Mouse (Mus musculus) small intestine, adult 2 months (tissue): ENCODE data around the gene Kpna6. TPM values are rescaled to one million over a fixed set of nuclear protein-coding genes. Genes with fewer than 3 reads are reported as not detected.
A peak's percentile ranks its signal among the peaks of the same experiment; 100 is the strongest.

Experiments used
- H3K27ac ChIP-seq: fragments of 200-500 bp; 2 replicates; pipeline ENCODE4 v1.5.1; 2012; ENCODE audit warnings: low read depth, low read length, control low read depth, inconsistent platforms; ENCODE audit not compliant: insufficient read depth
- H3K27me3 ChIP-seq: fragments of 200-500 bp; 2 replicates; pipeline ENCODE4 v1.6.1; 2012; ENCODE audit warnings: mild to moderate bottlenecking, moderate library complexity, low read length, inconsistent platforms; ENCODE audit not compliant: control insufficient read depth, insufficient read depth
- H3K36me3 ChIP-seq: fragments of 200-500 bp; 2 replicates; pipeline ENCODE4 v1.6.1; 2012; ENCODE audit warnings: mild to moderate bottlenecking, low read length, control low read depth, inconsistent platforms; ENCODE audit not compliant: control insufficient read depth, insufficient read depth
- H3K4me1 ChIP-seq: fragments of 200-500 bp; 2 replicates; pipeline ENCODE4 v1.6.1; 2012; ENCODE audit warnings: low read length, inconsistent platforms, mixed read lengths; ENCODE audit not compliant: control insufficient read depth, insufficient read depth, insufficient read length
- H3K4me3 ChIP-seq: fragments of 200-500 bp; 2 replicates; pipeline ENCODE4 v1.5.1; 2012; ENCODE audit warnings: low read depth, mild to moderate bottlenecking, control low read depth, inconsistent platforms, low read length, moderate library complexity
- CTCF ChIP-seq: fragments of 200-500 bp; IDR thresholded peaks from 2 replicates; pipeline ENCODE4 v1.5.1; 2012; ENCODE audit warnings: low read depth, mild to moderate bottlenecking, control low read depth, inconsistent platforms, low read length, moderate library complexity, mixed read lengths; ENCODE audit not compliant: insufficient replicate concordance, insufficient read length; ENCODE audit errors: extremely low read depth
- POLR2A ChIP-seq: fragments of 200-500 bp; IDR thresholded peaks from 2 replicates; pipeline ENCODE4 v1.6.1; 2012; ENCODE audit warnings: low read depth, mild to moderate bottlenecking, control low read depth, inconsistent platforms, low read length, moderate library complexity
- WGBS: fragments of 180-500 bp; shearing (Covaris S2); methylation state at CpG from one replicate; pipeline ENCODE4 v1.1.7; 2018; 5-methylcytosine and 5-hydroxymethylcytosine counted together
- polyA plus RNA-seq: library from polyadenylated mRNA; depleted of rRNA; stranded (reverse); fragments of >200 nt; gene quantifications from 2 replicates; pipeline ENCODE4 v1.2.3, GENCODE M21; 2012

Gene Kpna6
- polyA plus RNA-seq, 1 experiment, result 10.9 TPM

GRCm38 (mm10) chr4:129645204-129645603 lies 27.4 kb downstream of the Kpna6 start:
- Histone ChIP-seq H3K4me1 (no peaks in the 10 kb centered on the region), H3K27me3 (no peaks in the 10 kb centered on the region), H3K36me3 (peaks cover 40% of the 10 kb centered on the region), H3K4me3 (no peak overlapping the region), H3K27ac (no peak overlapping the region)
- no peak for TF ChIP-seq CTCF
- no peak for TF ChIP-seq POLR2A
- WGBS, result 87% methylated on average over 6 of the region's 6 CpGs

- TF ChIP-seq POLR2A, result no peak
- no peak for TF ChIP-seq CTCF
- Histone ChIP-seq H3K4me1 (peaks cover 9% of the 10 kb centered on the region), H3K27me3 (no peaks in the 10 kb centered on the region), H3K4me3 (no peak overlapping the region), H3K27ac (no peak overlapping the region), H3K36me3 (peaks cover 24% of the 10 kb centered on the region)
- 27% methylated on average over 5 of the region's 5 CpGs for WGBS
These were observed 30.8 kb downstream of the Kpna6 start for GRCm38 (mm10) chr4:129641756-129642155.

GRCm38 (mm10) chr4:129640638-129641467 lies 31.7 kb downstream of the Kpna6 start, which contains the start of gene Txlna:
Gene Txlna (minus strand): TSS chr4:129641065.
- Histone ChIP-seq H3K36me3 (peaks cover 24% of the 10 kb centered on the region), H3K27ac (peak within 1 kb of the TSS; percentile 72), H3K4me3 (peak within 1 kb of the TSS; percentile 78), H3K27me3 (no peaks in the 10 kb centered on the region), H3K4me1 (peaks cover 9% of the 10 kb centered on the region)
- TF ChIP-seq POLR2A (peak; percentile 53), CTCF (no peak)
- under 1% methylated on average over 60 of the region's 60 CpGs for whole genome bisulfite sequencing

GRCm38 (mm10) chr4:129640101-129640637 lies 32.4 kb downstream of the Kpna6 start:
- TF ChIP-seq CTCF (no peak), POLR2A (no peak; the same call in 1 of the 2 replicates)
- WGBS, result under 1% methylated on average over 17 of the region's 17 CpGs
- H3K36me3 ChIP-seq, result peaks cover 20% of the 10 kb centered on the region

GRCm38 (mm10) chr4:129639221-129639620 lies 33.3 kb downstream of the Kpna6 start:
- 82% methylated on average over 15 of the region's 15 CpGs for whole genome bisulfite sequencing
- H3K36me3 ChIP-seq, result peaks cover 27% of the 10 kb centered on the region
- peaks cover 9% of the 10 kb centered on the region for H3K4me1 ChIP-seq
- H3K27me3 ChIP-seq, result no peaks in the 10 kb centered on the region
- TF ChIP-seq CTCF, result no peak
- no peak for TF ChIP-seq POLR2A
- H3K27ac ChIP-seq, result no peak overlapping the region
- no peak overlapping the region for H3K4me3 ChIP-seq

More at GRCm38 (mm10) chr4:129640101-129640637, 32.4 kb downstream of the Kpna6 start:
- Histone ChIP-seq H3K27me3 (no peaks in the 10 kb centered on the region), H3K27ac (peak overlapping the region; percentile 72), H3K4me1 (peaks cover 9% of the 10 kb centered on the region), H3K4me3 (peak overlapping the region; percentile 78)

- Histone ChIP-seq H3K36me3 (peaks cover 70% of the 10 kb centered on the region), H3K4me3 (no peak overlapping the region), H3K4me1 (no peaks in the 10 kb centered on the region), H3K27me3 (no peaks in the 10 kb centered on the region), H3K27ac (no peak overlapping the region)
- WGBS, result 81% methylated on average over 6 of the region's 6 CpGs
- TF ChIP-seq POLR2A (no peak), CTCF (no peak)
These were observed 38.7 kb downstream of the Kpna6 start for GRCm38 (mm10) chr4:129633852-129634251.

- Histone ChIP-seq H3K27me3 (no peaks in the 10 kb centered on the region), H3K4me3 (no peak overlapping the region), H3K4me1 (no peaks in the 10 kb centered on the region), H3K36me3 (peaks cover 74% of the 10 kb centered on the region), H3K27ac (no peak overlapping the region)
- TF ChIP-seq CTCF (no peak), POLR2A (no peak)
- 91% methylated on average over 12 of the region's 12 CpGs for WGBS
These were observed 40.7 kb downstream of the Kpna6 start for GRCm38 (mm10) chr4:129631867-129632266.
